10 mouse cellular contexts compared by ENCODE assay signal in the genomic region with DNA sequence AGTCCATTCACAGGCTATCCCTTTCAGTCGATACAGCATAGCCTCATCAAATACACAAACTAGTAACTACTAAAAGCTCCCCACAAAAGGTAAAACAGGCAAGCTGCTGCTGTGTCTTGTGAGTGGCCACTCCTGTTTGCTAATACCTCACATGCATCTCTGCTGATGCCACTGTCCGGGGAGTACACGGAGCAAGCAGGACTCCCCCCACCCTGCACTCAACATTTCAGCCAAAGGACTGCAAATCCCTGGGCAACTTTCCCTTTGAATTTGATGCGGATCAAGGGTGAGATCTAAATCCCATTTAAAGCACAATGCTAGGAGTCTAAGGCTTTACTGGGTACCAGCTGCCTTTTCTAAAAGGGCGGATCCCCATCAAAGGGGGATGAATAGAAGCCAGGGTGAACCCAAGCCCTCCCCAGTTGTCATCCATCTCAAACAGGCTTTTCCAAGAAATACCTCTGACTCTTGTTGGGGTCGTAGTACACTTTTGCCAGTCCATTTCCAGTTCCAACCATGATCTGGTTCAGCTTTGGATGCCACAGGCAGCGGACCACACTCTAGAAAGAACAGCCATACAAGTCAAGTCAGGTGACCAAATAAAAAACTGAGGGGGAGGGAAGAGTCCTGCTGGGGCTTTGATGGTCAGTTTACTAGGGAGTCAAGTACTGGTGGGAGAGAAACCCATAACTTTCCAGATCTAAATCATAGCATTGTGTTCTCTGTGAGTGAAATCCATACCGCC.
"Had no signal": no experiment of that assay in that cellular context is flagged by ENCODE, and none has a peak within 500 bp of the region (broad histone marks: within the 10 kb centered on the region; RNA-seq: fewer than 3 reads in every experiment).

No protein-coding gene starts in this region.

- H3K4me3 ChIP-seq: limb, embryonic 13.5 days; stomach, embryonic 15.5 days had no signal

- H3K27ac ChIP-seq: limb, embryonic 13.5 days; liver, embryonic 14.5 days; stomach, embryonic 15.5 days had no signal

- DNase-seq: kidney, postnatal 10 days; left cerebral cortex, postnatal 4 days; lung, adult 18-20 months; right cerebral cortex, postnatal 14 days; thymus, adult 2 months; thymus, postnatal 36 days had no signal

- H3K9me3 ChIP-seq: limb, embryonic 13.5 days; stomach, embryonic 15.5 days had no signal

- H3K9ac ChIP-seq: limb, embryonic 13.5 days; liver, embryonic 14.5 days; stomach, embryonic 15.5 days had no signal

- ATAC-seq: intestine, embryonic 16.5 days had no signal

- H3K27me3 ChIP-seq: limb, embryonic 13.5 days; stomach, embryonic 15.5 days had no signal

- H3K4me2 ChIP-seq: limb, embryonic 13.5 days; stomach, embryonic 15.5 days had no signal
